Mouse (Mus musculus) small intestine, adult 2 months (tissue): ENCODE data around the gene 1810024B03Rik. TPM values are rescaled to one million over a fixed set of nuclear protein-coding genes. Genes with fewer than 3 reads are reported as not detected.
A peak's percentile ranks its signal among the peaks of the same experiment; 100 is the strongest.

Experiments
- H3K27ac ChIP-seq: fragments of 200-500 bp; 2 replicates; pipeline ENCODE4 v1.5.1; 2012; ENCODE audit warnings: low read depth, low read length, control low read depth, inconsistent platforms; ENCODE audit not compliant: insufficient read depth
- H3K27me3 ChIP-seq: fragments of 200-500 bp; 2 replicates; pipeline ENCODE4 v1.6.1; 2012; ENCODE audit warnings: mild to moderate bottlenecking, moderate library complexity, low read length, inconsistent platforms; ENCODE audit not compliant: control insufficient read depth, insufficient read depth
- H3K36me3 ChIP-seq: fragments of 200-500 bp; 2 replicates; pipeline ENCODE4 v1.6.1; 2012; ENCODE audit warnings: mild to moderate bottlenecking, low read length, control low read depth, inconsistent platforms; ENCODE audit not compliant: control insufficient read depth, insufficient read depth
- H3K4me1 ChIP-seq: fragments of 200-500 bp; 2 replicates; pipeline ENCODE4 v1.6.1; 2012; ENCODE audit warnings: low read length, inconsistent platforms, mixed read lengths; ENCODE audit not compliant: control insufficient read depth, insufficient read depth, insufficient read length
- H3K4me3 ChIP-seq: fragments of 200-500 bp; 2 replicates; pipeline ENCODE4 v1.5.1; 2012; ENCODE audit warnings: low read depth, mild to moderate bottlenecking, control low read depth, inconsistent platforms, low read length, moderate library complexity
- CTCF ChIP-seq: fragments of 200-500 bp; IDR thresholded peaks from 2 replicates; pipeline ENCODE4 v1.5.1; 2012; ENCODE audit warnings: low read depth, mild to moderate bottlenecking, control low read depth, inconsistent platforms, low read length, moderate library complexity, mixed read lengths; ENCODE audit not compliant: insufficient replicate concordance, insufficient read length; ENCODE audit errors: extremely low read depth
- POLR2A ChIP-seq: fragments of 200-500 bp; IDR thresholded peaks from 2 replicates; pipeline ENCODE4 v1.6.1; 2012; ENCODE audit warnings: low read depth, mild to moderate bottlenecking, control low read depth, inconsistent platforms, low read length, moderate library complexity
- WGBS: fragments of 180-500 bp; shearing (Covaris S2); methylation state at CpG from one replicate; pipeline ENCODE4 v1.1.7; 2018; 5-methylcytosine and 5-hydroxymethylcytosine counted together
- polyA plus RNA-seq: library from polyadenylated mRNA; depleted of rRNA; stranded (reverse); fragments of >200 nt; gene quantifications from 2 replicates; pipeline ENCODE4 v1.2.3, GENCODE M21; 2012

The 1810024B03Rik gene
- polyA plus RNA-seq, 1 experiment: 0.60 TPM

DNA sequence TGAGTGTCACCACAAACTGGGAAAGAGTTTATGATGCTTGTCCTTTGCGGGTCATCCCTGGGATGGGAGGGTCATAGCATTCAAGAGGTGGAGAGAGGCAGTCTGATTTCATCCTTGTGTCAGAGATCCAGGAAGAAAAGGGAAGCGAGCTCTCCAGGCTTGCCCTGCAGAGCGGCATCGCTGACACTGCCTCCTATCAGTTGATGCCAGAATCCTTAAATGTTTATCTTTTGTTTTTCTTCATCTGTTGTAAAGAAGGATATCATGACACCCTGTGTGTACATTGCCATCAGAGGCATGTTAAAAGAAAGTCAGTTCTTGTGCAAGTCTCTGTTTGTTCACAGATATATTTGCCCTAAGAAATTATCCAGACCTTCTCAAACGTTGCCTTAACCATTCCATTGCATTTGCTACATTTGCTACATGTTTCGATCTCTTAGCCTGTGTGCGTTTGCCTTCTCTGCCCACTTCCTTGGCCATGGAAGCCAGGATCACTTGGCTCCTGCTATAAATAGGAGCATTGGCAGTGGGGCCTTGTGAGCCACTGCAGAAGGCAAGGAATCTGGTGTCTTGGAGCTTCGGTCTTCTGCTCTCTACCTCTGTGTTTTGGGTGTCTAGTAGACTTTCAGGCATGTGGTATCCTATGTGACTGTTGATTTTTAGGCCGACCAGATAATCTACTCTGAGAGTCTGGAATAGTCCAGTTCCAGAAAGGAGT is 42.4 kb upstream of the 1810024B03Rik start:
- TF ChIP-seq CTCF: no peak
- TF ChIP-seq POLR2A: no peak
- Histone ChIP-seq H3K4me3 (no peak overlapping the region), H3K36me3 (peaks cover 8% of the 10 kb centered on the region), H3K4me1 (peaks cover 11% of the 10 kb centered on the region), H3K27me3 (no peaks in the 10 kb centered on the region), H3K27ac (no peak overlapping the region)
- WGBS: 87% methylated on average over 9 of the region's 9 CpGs

DNA sequence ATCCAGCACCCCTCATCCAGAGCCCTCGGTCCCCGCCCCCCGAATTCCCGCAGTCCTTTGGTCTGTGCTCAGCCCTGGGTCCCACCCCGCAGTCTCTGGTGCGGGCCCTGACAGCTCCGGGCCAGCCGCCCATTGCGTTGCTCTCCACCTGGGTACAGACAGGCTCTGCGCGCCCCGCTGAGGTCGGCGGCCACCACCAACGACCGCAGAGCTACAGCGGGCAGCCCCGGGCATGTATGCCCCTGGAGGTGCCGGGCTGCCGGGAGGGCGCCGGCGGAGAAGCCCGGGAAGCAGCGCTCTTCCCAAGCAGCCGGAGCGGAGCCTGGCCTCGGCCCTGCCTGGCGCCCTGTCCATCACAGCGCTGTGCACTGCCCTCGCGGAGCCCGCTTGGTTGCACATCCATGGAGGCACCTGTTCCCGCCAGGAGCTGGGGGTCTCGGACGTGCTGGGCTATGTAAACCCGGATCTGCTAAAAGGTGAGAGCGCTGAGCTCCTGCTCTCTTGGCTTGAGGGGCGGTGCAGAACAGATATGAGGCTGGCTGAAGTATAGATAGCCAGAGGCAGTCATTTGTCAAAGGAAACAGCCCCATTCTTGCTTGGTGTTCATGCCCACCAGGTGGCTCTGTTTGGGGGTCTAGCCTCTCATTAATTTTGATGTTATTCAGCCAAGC is 40.4 kb upstream of the 1810024B03Rik start:
- H3K4me3 ChIP-seq: peak overlapping the region; percentile 79
- TF ChIP-seq POLR2A (no peak), CTCF (no peak)
- H3K27ac ChIP-seq: no peak overlapping the region
- H3K27me3 ChIP-seq: no peaks in the 10 kb centered on the region
- H3K36me3 ChIP-seq: peaks cover 20% of the 10 kb centered on the region
- WGBS: under 1% methylated on average over 39 of the region's 39 CpGs
- H3K4me1 ChIP-seq: peaks cover 11% of the 10 kb centered on the region

DNA sequence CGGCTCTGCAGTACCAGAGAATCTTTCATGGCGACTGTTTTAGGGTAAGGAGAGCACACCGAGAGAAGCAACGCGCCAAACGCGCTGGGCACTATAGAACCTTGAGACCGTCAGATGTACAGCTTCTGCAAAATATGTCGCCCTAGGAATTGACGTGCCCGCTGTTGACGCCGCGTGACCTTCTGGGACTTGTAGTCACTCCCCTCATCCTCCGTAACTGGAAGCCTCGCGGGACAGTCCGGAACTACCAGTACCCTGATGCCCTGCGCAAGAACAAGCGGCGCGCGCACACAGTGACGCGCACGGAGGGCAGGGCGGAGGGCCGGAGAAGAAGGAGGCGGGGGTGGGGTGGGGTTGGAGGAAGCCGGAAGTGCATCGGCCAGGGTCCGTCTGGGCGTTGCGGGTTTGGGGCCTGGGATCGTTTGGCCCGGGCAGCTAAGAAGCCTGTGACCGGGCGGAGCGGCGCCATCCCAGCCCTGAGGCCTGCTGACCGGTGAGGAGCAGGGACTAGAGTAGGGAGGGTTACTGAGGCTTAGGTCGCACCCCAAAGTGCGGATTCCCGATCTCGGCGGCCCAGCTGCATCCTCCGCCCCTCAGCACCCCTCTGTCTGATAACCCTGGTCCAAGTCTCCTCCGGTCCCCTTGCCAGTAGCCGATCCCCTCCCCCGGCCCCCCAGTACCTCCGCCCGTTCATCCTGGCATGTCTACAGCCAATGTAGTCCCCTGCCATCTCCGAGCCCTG is 39.7 kb upstream of the 1810024B03Rik start, which contains the start of the genes Ciao1 and Tmem127:
Gene Ciao1, minus strand, starts transcription at position 225 of the 742 bp plus-strand sequence.
Gene Tmem127, plus strand, starts transcription at position 317 of the 742 bp plus-strand sequence.
- no peak for TF ChIP-seq CTCF
- peak; percentile 82; the same call in 1 of the 2 replicates for TF ChIP-seq POLR2A
- H3K4me1 ChIP-seq: peaks cover 11% of the 10 kb centered on the region
- H3K36me3 ChIP-seq: peaks cover 23% of the 10 kb centered on the region
- no peaks in the 10 kb centered on the region for H3K27me3 ChIP-seq
- peak within 1 kb of the TSS; percentile 91 for H3K4me3 ChIP-seq
- H3K27ac ChIP-seq: peak within 1 kb of the TSS; percentile 47
- 1% methylated on average over 53 of the region's 53 CpGs for WGBS

DNA sequence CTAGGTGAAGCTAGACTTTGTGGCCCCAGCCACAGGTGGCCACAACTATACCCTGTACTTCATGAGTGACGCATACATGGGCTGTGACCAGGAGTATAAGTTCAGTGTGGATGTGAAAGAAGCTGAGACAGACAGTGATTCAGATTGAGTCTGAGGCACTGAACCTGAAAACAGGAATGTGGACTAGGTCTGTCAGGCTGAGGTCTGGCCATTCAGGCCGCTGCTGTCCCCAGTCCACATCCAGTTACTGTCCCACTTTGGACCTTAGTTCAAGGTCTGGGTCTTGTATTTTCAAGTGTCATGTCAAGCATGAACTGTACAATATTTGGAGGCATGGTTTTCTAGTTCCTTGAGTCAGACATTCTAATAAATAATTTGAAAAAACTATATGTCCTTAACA is 32.0 kb upstream of the 1810024B03Rik start:
- H3K27me3 ChIP-seq: no peaks in the 10 kb centered on the region
- TF ChIP-seq POLR2A (no peak), CTCF (no peak)
- no peaks in the 10 kb centered on the region for H3K4me1 ChIP-seq
- no peak overlapping the region for H3K4me3 ChIP-seq
- no peak overlapping the region for H3K27ac ChIP-seq
- 91% methylated on average over 2 of the region's 2 CpGs for WGBS
- peaks cover 64% of the 10 kb centered on the region for H3K36me3 ChIP-seq

DNA sequence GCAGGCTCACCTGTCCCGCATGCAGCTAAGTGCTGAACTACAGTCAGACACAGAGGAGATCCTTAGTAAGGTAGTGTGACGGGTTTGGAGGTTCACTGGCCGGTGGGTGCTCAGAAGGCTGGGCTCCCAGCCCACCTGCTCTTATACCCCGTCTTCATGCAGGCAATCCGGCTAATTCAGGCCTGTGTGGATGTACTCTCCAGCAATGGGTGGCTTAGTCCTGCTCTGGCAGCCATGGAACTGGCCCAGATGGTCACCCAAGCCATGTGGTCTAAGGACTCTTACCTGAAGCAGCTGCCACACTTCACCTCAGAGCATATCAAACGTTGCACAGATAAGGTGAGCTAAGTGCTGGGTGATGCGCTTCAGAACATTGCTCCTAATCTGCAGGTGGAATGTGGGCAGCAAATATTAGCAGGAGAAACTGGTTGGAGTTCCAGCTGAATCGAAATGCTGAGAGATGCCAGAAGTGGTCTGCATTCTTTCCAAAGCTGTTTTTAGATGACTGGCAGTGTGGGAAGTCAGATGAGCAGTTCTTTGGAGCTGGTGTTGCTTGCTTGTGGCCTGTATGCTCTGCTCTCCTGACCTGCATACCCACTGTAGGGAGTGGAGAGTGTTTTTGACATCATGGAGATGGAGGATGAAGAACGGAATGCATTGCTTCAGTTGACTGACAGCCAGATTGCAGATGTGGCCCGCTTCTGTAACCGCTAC is 30.0 kb upstream of the 1810024B03Rik start:
- no peak overlapping the region for H3K4me3 ChIP-seq
- WGBS: 89% methylated on average over 11 of the region's 11 CpGs
- H3K4me1 ChIP-seq: no peaks in the 10 kb centered on the region
- no peak overlapping the region for H3K27ac ChIP-seq
- peaks cover 70% of the 10 kb centered on the region for H3K36me3 ChIP-seq
- TF ChIP-seq CTCF: no peak
- TF ChIP-seq POLR2A: no peak
- H3K27me3 ChIP-seq: no peaks in the 10 kb centered on the region

DNA sequence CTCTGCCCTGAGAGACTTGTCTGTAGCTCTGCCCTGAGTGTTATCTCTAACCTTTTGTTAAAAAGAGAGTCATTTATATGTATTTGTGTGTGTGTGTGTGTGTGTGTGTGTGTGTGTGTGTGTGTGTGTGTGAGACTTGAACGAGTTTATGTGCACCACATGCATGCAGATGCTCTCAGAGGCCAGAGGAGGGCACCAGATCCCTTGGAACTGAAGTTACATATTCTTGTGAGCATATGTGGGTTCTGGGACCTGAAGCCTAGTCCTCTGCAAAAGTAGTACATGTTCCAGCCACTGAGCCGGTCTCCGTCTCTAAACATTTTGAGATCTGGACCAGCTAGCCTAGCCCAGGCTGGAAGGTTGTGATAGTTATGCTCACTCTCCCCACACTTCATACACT is 17.2 kb upstream of the 1810024B03Rik start:
- no peak overlapping the region for H3K4me3 ChIP-seq
- no peaks in the 10 kb centered on the region for H3K27me3 ChIP-seq
- H3K27ac ChIP-seq: no peak overlapping the region
- 98% methylated on average over 3 of the region's 3 CpGs for WGBS
- TF ChIP-seq POLR2A: no peak
- no peaks in the 10 kb centered on the region for H3K4me1 ChIP-seq
- peaks cover 81% of the 10 kb centered on the region for H3K36me3 ChIP-seq

DNA sequence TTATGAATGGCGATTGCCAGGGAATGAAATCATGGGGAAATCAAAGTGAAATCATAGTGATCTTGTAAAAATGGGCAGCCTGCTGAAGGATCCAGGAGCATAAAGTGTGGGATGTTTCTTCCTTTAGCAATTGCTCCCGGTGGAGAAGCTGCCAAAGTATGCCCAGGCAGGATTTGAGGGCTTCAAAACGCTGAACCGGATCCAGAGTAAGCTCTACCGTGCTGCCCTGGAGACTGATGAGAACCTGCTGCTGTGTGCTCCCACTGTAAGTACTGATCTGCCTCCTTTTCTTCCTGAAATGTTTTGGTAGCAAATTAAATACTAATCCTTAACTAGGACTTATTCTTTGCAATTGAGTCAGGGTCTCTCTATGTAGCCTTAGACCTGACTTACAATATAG is 9.7 kb upstream of the 1810024B03Rik start:
- Histone ChIP-seq H3K27ac (no peak overlapping the region), H3K36me3 (peaks cover 80% of the 10 kb centered on the region), H3K4me3 (no peak overlapping the region), H3K27me3 (no peaks in the 10 kb centered on the region), H3K4me1 (no peaks in the 10 kb centered on the region)
- WGBS: 90% methylated on average over 5 of the region's 5 CpGs
- TF ChIP-seq CTCF (no peak), POLR2A (no peak)
